Mouse (Mus musculus) thymus, adult 2 months (tissue): ENCODE results near the gene A930033H14Rik.

ENCODE experiments used
- CTCF ChIP-seq: fragments of 200-500 bp; IDR thresholded peaks from 2 replicates; pipeline ENCODE4 v1.5.1; 2012; ENCODE audit warnings: mild to moderate bottlenecking, control low read depth, low read length, moderate library complexity, borderline replicate concordance; ENCODE audit not compliant: control insufficient read depth, poor library complexity, insufficient read depth; ENCODE audit errors: extremely low read depth
- POLR2A ChIP-seq: fragments of 200-500 bp; IDR thresholded peaks from 2 replicates; pipeline ENCODE4 v1.6.1; 2012; ENCODE audit warnings: mild to moderate bottlenecking, low read length, control low read depth, moderate library complexity; ENCODE audit not compliant: control insufficient read depth, poor library complexity, insufficient read depth; ENCODE audit errors: extremely low read depth

DNA sequence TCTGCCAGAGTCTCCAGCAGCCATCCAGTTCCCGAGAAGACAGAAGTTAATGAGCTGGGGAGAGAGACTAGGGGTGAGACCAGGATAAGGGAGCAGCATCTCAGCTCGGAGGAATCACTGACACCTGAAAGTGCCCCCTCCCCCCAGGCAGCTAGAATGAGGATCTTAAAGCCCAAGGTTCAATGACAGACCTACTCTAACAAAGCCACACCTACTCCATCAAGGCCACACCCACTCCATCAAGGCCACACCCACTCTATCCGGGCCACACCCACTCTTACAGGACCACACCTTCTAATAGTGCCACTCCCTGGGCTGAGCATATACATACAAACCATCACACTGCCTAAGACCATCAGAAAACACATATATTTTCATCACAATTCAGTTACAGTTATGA lies 24.3 kb upstream of the A930033H14Rik start:
- TF ChIP-seq POLR2A (no peak), CTCF (no peak)
